Mouse (Mus musculus): ENCODE data around the gene Akr1a1. TPM values are rescaled to one million over a fixed set of nuclear protein-coding genes. Genes with fewer than 3 reads are reported as not detected.
A peak's percentile ranks its signal among the peaks of the same experiment; 100 is the strongest.

Gene Akr1a1
- polyA plus RNA-seq, 1 experiment from 2014 or later, result 634 TPM

DNA sequence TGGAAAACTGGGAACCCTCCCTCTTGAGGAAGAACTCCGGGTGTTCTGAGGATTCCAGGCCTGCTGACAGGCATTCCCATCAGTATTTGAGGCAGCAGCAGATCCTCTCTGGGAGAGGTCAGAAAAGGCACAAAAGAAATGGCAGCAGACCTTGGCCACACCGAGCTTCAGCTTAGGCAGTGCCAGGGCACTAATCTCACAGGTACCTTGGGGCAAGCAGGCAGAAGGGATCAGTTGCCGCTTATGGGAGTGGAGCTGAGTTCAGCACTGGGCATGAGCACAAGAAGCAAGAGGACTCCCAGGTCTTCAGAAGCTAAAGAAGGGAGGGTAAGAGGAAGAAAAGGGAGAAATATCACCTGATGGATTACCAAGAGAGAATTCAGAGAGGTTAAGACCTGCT, 6.5 kb upstream of the Akr1a1 start:
- Histone ChIP-seq H3K9me3 (no peaks in the 10 kb centered on the region), H3K27me3 (no peaks in the 10 kb centered on the region), H3K9ac (replicated peaks) (no peak overlapping the region), H3K27ac (no peak overlapping the region), H3K36me3 (no peaks in the 10 kb centered on the region), H3K4me1 (replicated peaks) (no peaks in the 10 kb centered on the region), H3K4me2 (no peak overlapping the region), H3K4me3 (replicated peaks) (no peak overlapping the region)
- no peak for ATAC-seq (ENCODE audit: insufficient number of reproducible peaks, insufficient read depth, low FRiP score, low TSS enrichment, low read depth)
- 53% methylated on average over 3 of the region's 3 CpGs for WGBS

DNA sequence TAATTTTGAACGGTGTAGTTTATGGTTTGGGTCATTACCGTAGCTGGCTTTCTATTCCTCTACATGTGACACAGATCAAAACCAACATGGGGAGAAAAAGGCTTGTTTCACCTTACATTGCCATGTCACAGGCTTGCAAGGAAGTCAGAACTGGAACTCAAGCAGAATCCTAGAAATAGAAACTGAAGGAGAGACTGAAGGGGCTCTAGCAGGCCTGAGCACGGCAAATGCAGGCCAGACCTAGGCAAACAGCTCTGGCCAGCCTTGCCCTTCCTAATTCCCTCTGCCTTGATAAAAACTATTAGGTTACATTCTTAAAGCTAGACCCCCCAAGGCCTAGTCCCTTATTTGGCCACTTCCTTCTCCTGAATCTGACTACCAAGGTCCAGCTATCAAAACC, 4.2 kb upstream of the Akr1a1 start:
- H3K9me3 ChIP-seq, result no peaks in the 10 kb centered on the region
- no peak for ATAC-seq (ENCODE audit: insufficient number of reproducible peaks, insufficient read depth, low FRiP score, low TSS enrichment, low read depth)
- no peak overlapping the region for H3K9ac ChIP-seq (replicated peaks)
- no peaks in the 10 kb centered on the region; the same call in 1 of the 2 replicates for H3K4me1 ChIP-seq (replicated peaks)
- no peaks in the 10 kb centered on the region for H3K27me3 ChIP-seq
- H3K4me2 ChIP-seq, result no peak overlapping the region
- H3K36me3 ChIP-seq, result no peaks in the 10 kb centered on the region
- no peak overlapping the region for H3K27ac ChIP-seq
- WGBS, result 72% methylated on average over 3 of the region's 3 CpGs
- H3K4me3 ChIP-seq (replicated peaks), result no peak overlapping the region

DNA sequence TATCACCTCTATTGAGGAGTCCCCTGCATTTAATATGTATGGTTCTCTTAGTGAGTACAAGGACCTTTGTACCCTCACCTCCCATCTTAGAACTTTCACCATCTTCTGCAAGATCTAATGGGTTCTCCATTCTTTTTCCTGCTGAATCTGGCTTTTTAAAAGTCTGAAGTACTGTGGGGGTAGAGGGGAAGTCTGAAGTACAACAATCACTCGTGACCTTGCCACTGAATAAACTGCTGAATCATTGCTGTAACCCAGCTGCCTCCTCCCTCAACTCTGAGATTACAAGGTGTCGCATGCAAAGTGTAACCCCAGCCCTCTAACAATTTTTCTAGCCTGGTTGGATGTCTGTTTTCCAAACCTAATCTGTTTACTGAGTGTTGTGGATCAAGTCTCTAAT, 3.6 kb upstream of the Akr1a1 start:
- H3K4me3 ChIP-seq (replicated peaks), result no peak overlapping the region
- H3K27ac ChIP-seq, result no peak overlapping the region
- H3K27me3 ChIP-seq, result no peaks in the 10 kb centered on the region
- no peak overlapping the region for H3K9ac ChIP-seq (replicated peaks)
- no peaks in the 10 kb centered on the region for H3K9me3 ChIP-seq
- no peak for ATAC-seq (ENCODE audit: insufficient number of reproducible peaks, insufficient read depth, low FRiP score, low TSS enrichment, low read depth)
- no peaks in the 10 kb centered on the region for H3K36me3 ChIP-seq
- WGBS, result 60% methylated on average over 2 of the region's 2 CpGs
- no peak overlapping the region for H3K4me2 ChIP-seq
- peaks cover 3% of the 10 kb centered on the region; the same call in 1 of the 2 replicates for H3K4me1 ChIP-seq (replicated peaks)

DNA sequence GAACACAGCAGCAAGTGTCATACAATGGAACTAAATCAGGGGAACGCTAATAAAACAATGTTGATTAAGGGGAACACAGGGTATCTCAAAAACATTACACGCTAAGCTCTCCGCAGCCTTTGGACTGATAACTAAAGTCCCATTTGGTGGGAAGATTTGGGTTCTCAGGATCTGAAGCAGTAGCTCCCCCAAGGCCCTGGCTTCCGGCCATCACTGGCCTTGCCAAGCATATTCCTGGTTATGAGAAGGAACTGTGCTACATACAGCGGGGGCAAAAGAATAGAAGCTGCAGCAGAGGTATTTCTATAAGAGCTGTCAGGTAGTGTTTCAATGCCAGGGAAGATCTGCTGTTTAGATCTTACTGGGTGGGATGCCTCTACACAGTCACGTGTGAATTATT, 1.7 kb upstream of the Akr1a1 start:
- no peak overlapping the region for H3K4me3 ChIP-seq (replicated peaks)
- H3K9ac ChIP-seq (replicated peaks), result no peak overlapping the region
- ATAC-seq (ENCODE audit: insufficient number of reproducible peaks, insufficient read depth, low FRiP score, low TSS enrichment, low read depth), result no peak
- 91% methylated on average over 6 of the region's 6 CpGs for WGBS
- H3K9me3 ChIP-seq, result no peaks in the 10 kb centered on the region
- no peaks in the 10 kb centered on the region for H3K27me3 ChIP-seq
- no peak overlapping the region for H3K4me2 ChIP-seq
- H3K4me1 ChIP-seq (replicated peaks), result peaks cover 19% of the 10 kb centered on the region
- H3K36me3 ChIP-seq, result peaks cover 13% of the 10 kb centered on the region
- H3K27ac ChIP-seq, result no peak overlapping the region

DNA sequence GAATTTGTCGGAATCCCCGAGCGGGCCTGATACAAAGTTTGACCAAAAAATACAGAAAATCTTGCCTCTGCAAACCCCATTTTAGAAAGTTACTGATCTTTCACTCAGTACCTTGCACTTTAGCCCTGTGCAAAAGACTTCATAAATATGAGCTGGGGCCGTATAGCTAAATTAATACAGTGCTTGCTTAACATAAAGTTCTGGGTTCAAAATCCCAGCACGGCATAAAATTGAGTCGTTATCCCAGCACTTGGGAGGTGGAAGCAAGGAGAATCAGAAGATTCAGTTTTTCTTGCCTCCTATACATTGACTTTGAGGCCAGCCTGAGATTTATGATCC, 286 bp upstream of the Akr1a1 start:
- H3K4me3 ChIP-seq (replicated peaks), result peak overlapping the region; percentile 75
- peak overlapping the region; percentile 63 for H3K9ac ChIP-seq (replicated peaks)
- peaks cover 26% of the 10 kb centered on the region for H3K4me1 ChIP-seq (replicated peaks)
- H3K27me3 ChIP-seq, result no peaks in the 10 kb centered on the region
- H3K9me3 ChIP-seq, result no peaks in the 10 kb centered on the region
- H3K27ac ChIP-seq, result peak overlapping the region; percentile 76
- peaks cover 26% of the 10 kb centered on the region for H3K36me3 ChIP-seq
- ATAC-seq (ENCODE audit: insufficient number of reproducible peaks, insufficient read depth, low FRiP score, low TSS enrichment, low read depth), result 0 out of 2 replicates have a peak, but pooled peaks have one; percentile 12
- H3K4me2 ChIP-seq, result peak overlapping the region; percentile 66
- WGBS, result 11% methylated on average over 6 of the region's 6 CpGs

DNA sequence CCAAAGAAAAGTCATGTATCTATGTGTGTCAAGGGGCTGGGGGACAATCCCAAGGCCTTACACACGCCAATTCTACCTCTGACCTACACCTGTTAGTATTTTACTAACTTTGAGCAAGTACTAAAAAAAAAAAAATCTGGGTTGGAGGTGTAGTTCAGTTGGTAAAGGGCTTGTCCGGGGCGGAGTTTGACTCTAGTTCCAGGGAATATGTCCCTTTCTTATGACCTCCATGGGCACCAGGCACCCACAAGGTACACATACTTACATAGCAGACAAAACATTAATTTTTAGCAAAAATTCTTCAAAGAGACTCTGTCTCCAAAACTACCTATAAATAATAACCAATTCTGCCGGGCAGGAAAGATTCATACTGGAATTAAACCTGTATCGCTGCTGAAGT, 1.1 kb downstream of the Akr1a1 start:
- no peaks in the 10 kb centered on the region for H3K27me3 ChIP-seq
- no peaks in the 10 kb centered on the region for H3K9me3 ChIP-seq
- peaks cover 26% of the 10 kb centered on the region for H3K4me1 ChIP-seq (replicated peaks)
- peak overlapping the region; percentile 75 for H3K4me3 ChIP-seq (replicated peaks)
- peaks cover 40% of the 10 kb centered on the region for H3K36me3 ChIP-seq
- H3K4me2 ChIP-seq, result peak overlapping the region; percentile 66
- no peak for ATAC-seq (ENCODE audit: insufficient number of reproducible peaks, insufficient read depth, low FRiP score, low TSS enrichment, low read depth)
- peak overlapping the region; percentile 90; the same call in 1 of the 2 replicates for H3K27ac ChIP-seq
- peak overlapping the region; percentile 92 for H3K9ac ChIP-seq (replicated peaks)
- WGBS, result 35% methylated on average over 5 of the region's 5 CpGs

DNA sequence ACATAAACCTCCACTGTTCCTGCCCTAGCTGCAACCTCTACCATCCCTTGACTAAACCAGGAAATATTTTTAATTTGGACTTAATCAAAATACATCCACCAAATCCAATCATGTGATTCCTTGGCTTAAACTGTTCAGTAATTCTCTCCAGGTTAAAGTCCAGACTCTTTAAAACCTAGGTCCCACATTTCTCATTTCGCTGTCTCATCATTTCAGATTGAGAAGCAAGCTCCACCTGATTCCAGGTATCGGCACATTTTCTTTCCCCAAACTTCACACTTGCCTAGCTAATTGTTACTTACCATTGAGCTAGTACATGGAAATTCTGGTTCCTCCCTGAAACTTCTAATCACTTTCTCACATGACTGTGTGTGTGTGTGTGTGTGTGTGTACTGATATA, 2.1 kb downstream of the Akr1a1 start:
- Histone ChIP-seq H3K27ac (no peak overlapping the region), H3K9ac (replicated peaks) (no peak overlapping the region), H3K4me2 (peak overlapping the region; percentile 66), H3K4me3 (replicated peaks) (peak overlapping the region; percentile 75), H3K9me3 (no peaks in the 10 kb centered on the region), H3K36me3 (peaks cover 50% of the 10 kb centered on the region), H3K4me1 (replicated peaks) (peaks cover 26% of the 10 kb centered on the region), H3K27me3 (no peaks in the 10 kb centered on the region)
- WGBS, result 96% methylated on average over 2 of the region's 2 CpGs
- no peak for ATAC-seq (ENCODE audit: insufficient number of reproducible peaks, insufficient read depth, low FRiP score, low TSS enrichment, low read depth)

DNA sequence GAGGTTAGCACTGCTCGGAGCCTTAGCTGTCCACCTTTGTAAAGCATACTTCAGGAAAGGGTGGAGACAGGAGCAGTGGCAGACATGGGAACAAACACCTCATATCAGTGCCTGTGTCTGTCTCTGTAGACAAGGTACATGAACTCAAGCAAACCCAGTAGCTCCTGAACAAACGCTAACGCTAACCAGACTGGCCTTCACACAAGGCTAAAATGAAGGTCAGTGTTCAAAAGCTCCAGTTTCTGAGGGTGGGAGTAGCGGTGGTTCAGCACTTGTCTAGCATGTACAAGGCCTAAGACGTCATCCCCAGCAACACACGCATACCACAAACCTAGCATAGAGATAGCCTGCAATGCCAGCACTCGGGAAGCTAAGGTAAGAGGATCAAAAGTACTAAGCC, 5.9 kb downstream of the Akr1a1 start:
- Histone ChIP-seq H3K4me1 (replicated peaks) (peaks cover 26% of the 10 kb centered on the region), H3K36me3 (peaks cover 85% of the 10 kb centered on the region), H3K27ac (no peak overlapping the region), H3K9me3 (no peaks in the 10 kb centered on the region), H3K4me3 (replicated peaks) (no peak overlapping the region), H3K4me2 (no peak overlapping the region), H3K27me3 (no peaks in the 10 kb centered on the region), H3K9ac (replicated peaks) (no peak overlapping the region)
- 90% methylated on average over 7 of the region's 7 CpGs for WGBS
- ATAC-seq (ENCODE audit: insufficient number of reproducible peaks, insufficient read depth, low FRiP score, low TSS enrichment, low read depth), result no peak

DNA sequence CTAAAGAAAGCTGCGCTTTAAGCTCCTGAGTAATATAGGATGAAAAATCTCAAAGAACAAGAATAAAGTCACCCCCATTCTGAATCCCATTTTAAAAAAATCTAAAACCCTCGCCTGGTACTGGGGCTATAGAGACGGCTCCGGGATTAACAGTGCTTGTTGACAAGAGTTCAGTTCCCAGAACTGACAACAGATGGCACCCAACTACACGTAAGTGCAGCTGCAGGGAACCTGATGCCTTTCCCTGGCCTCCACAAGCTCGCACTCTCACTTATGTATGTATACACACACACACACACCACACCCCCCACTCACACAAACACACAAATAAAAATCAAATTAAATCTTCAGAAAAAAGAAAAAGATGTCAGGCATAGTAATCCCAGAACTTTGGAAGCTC, 7.2 kb downstream of the Akr1a1 start:
- H3K9ac ChIP-seq (replicated peaks), result no peak overlapping the region
- no peak overlapping the region for H3K27ac ChIP-seq
- WGBS, result 67% methylated on average over 6 of the region's 6 CpGs
- no peak overlapping the region for H3K4me2 ChIP-seq
- no peak for ATAC-seq (ENCODE audit: insufficient number of reproducible peaks, insufficient read depth, low FRiP score, low TSS enrichment, low read depth)
- no peak overlapping the region for H3K4me3 ChIP-seq (replicated peaks)
- peaks cover 15% of the 10 kb centered on the region for H3K4me1 ChIP-seq (replicated peaks)
- no peaks in the 10 kb centered on the region for H3K27me3 ChIP-seq
- H3K9me3 ChIP-seq, result no peaks in the 10 kb centered on the region
- H3K36me3 ChIP-seq, result peaks cover 93% of the 10 kb centered on the region

DNA sequence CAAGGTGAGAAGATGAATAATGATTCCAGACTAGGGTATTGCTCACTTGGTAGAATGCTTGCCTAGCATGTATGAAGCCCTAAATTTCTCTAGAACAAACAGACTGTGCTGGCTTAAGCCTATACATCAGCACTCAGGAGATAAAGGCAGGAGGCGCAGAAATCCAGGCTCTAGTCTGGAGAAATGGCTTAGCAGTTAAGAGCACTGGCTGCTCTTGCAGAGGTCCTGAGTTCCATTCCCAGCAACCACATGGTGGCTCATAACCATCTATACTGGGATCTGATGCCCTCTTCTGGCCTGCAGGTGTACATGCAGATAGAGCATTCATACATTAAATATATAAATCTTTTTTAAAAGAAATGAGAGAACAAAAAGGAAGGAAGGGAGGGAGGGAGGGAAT, 9.4 kb downstream of the Akr1a1 start:
- no peak for ATAC-seq (ENCODE audit: insufficient number of reproducible peaks, insufficient read depth, low FRiP score, low TSS enrichment, low read depth)
- no peaks in the 10 kb centered on the region for H3K27me3 ChIP-seq
- H3K9me3 ChIP-seq, result no peaks in the 10 kb centered on the region
- H3K36me3 ChIP-seq, result peaks cover 93% of the 10 kb centered on the region
- no peaks in the 10 kb centered on the region; the same call in 1 of the 2 replicates for H3K4me1 ChIP-seq (replicated peaks)
- no peak overlapping the region for H3K9ac ChIP-seq (replicated peaks)
- no peak overlapping the region for H3K4me3 ChIP-seq (replicated peaks)
- 92% methylated on average over 1 of the region's 1 CpGs for WGBS
- no peak overlapping the region for H3K4me2 ChIP-seq
- no peak overlapping the region for H3K27ac ChIP-seq

DNA sequence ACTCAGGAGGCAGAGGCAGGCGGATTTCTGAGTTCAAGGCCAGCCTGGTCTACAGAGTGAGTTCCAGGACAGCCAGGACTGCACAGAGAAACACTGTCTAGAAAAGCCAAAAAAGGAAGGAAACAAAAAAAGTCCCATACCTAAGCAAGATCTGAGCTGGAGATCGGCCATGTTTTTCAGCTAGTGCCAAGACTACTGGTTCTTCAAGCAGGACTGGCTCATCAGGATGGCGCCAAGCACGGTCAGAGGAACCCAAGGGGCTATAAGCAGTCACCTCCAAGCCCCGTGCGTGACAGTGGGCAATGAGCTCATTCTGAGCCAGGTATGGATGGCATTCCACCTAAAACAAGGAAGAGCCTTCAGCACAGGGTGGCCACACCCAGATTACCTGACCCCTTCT, 12.7 kb downstream of the Akr1a1 start:
- peaks cover 95% of the 10 kb centered on the region for H3K36me3 ChIP-seq
- no peak for ATAC-seq (ENCODE audit: insufficient number of reproducible peaks, insufficient read depth, low FRiP score, low TSS enrichment, low read depth)
- H3K9ac ChIP-seq (replicated peaks), result no peak overlapping the region
- H3K4me1 ChIP-seq (replicated peaks), result no peaks in the 10 kb centered on the region
- 95% methylated on average over 6 of the region's 6 CpGs for WGBS
- H3K4me2 ChIP-seq, result no peak overlapping the region
- H3K27me3 ChIP-seq, result no peaks in the 10 kb centered on the region
- H3K9me3 ChIP-seq, result no peaks in the 10 kb centered on the region
- H3K4me3 ChIP-seq (replicated peaks), result no peak overlapping the region
- no peak overlapping the region for H3K27ac ChIP-seq

DNA sequence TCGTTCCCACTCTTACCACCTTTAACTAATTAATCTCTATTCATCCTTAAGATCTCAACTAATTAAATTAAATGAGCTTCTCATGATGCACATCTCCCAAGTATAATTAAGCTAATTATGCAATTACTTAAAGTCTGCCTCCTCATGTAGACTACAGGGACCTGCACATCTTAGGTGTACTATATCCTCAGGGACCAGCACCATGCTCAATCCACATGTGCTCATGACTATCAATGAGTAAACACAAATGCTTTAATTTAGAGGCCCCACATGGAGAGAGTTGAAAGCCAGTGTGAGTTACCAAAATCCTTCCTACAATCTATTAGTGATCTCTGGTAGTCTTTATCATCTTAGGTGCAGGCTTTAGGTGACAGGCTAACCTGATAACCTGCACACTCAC, 16.3 kb downstream of the Akr1a1 start:
- no peaks in the 10 kb centered on the region for H3K9me3 ChIP-seq
- no peaks in the 10 kb centered on the region for H3K27me3 ChIP-seq
- peaks cover 79% of the 10 kb centered on the region for H3K36me3 ChIP-seq
- WGBS, result 90% methylated on average over 1 of the region's 1 CpGs
- H3K4me1 ChIP-seq (replicated peaks), result no peaks in the 10 kb centered on the region
- H3K9ac ChIP-seq (replicated peaks), result no peak overlapping the region
- no peak for ATAC-seq (ENCODE audit: insufficient number of reproducible peaks, insufficient read depth, low FRiP score, low TSS enrichment, low read depth)
- H3K4me3 ChIP-seq (replicated peaks), result no peak overlapping the region
- H3K4me2 ChIP-seq, result no peak overlapping the region
- no peak overlapping the region for H3K27ac ChIP-seq
